Mouse (Mus musculus): Measurements from ENCODE around the gene Lactb.
"Not testable (repeated sequence)": the region's sequence is repeated elsewhere in the genome, so short reads cannot be mapped to it uniquely, and the experiment has no call there.

Gene Lactb

DNA sequence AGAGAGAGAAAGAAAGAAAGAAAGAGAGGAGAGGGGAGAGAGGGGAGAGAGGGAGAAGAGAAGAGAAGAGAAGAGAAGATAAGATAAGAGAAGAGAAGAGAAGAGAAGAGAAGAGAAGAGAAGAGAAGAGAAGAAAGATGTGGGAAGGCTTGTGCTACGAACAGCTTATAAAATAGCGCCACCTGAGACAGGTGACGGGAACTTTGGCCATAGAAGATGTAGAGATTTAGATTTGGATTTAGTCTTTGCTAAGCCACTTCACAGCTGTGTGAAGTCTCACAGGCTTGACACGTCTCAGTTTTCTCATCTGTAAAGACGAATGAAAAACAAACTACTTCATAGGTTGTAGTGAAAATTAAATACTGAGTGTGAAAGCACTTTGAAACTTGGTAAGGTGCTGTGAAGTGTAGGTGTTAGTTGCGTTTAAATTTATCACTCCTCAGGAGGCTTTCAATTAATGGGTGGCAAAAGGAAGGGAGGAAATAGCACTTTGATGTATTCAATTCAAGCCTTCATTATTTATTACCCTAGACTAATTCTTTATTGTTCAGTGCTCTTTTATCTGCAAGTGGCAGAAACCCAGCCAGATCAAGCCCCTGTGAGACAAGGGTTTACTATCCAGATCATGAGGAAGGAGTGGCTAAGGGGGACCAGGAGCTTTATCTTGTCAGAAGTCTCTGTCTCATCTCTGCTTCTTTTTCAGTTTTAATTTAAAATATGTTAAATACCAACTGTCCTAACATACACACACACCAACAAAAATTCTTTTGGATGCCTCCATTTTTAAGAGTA, 54.6 kb downstream of the Lactb start:
- no peak for DNase-seq (ENCODE audit: low spot score in 2 of 2)

DNA sequence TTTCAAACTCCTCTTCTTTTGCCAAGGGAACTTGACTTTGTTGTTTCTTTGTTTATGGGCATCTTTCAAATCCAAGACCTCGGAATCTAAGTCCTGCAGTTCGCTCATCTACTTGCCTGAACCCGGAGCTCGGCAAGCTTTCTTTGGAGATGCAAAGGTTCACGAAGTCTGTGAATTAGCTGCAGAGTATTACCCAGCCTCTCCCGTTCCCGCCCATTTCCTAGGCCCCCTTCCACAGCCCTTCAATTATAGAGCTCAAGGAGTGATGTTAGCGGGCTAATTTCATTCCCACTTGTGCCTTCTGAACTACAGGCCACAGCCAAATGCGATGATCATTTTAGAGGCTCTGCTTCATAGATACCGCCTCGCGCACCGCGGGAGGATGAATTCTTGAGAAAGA, 55.3 kb downstream of the Lactb start:
- DNase-seq (ENCODE audit: low spot score in 2 of 2), result peak in 1 of 2 experiments; percentile 14

GRCm38 (mm10) chr9:66919382-66919971, 55.8 kb downstream of the Lactb start, which contains the start of gene Rab8b:
Rab8b (minus strand) TSS chr9:66919687.
- DNase-seq (ENCODE audit: low spot score in 2 of 2), result peak; percentile 96

- DNase-seq (ENCODE audit: low spot score in 2 of 2), result no peak
Observed at GRCm38 (mm10) chr9:66918672-66919330, 56.5 kb downstream of the Lactb start.

GRCm38 (mm10) chr9:66917892-66918255, 57.4 kb downstream of the Lactb start:
- DNase-seq (ENCODE audit: low spot score in 2 of 2), result no peak

- no peak for DNase-seq (ENCODE audit: low spot score in 2 of 2)
Observed at GRCm38 (mm10) chr9:66917216-66917891, 57.9 kb downstream of the Lactb start.

DNA sequence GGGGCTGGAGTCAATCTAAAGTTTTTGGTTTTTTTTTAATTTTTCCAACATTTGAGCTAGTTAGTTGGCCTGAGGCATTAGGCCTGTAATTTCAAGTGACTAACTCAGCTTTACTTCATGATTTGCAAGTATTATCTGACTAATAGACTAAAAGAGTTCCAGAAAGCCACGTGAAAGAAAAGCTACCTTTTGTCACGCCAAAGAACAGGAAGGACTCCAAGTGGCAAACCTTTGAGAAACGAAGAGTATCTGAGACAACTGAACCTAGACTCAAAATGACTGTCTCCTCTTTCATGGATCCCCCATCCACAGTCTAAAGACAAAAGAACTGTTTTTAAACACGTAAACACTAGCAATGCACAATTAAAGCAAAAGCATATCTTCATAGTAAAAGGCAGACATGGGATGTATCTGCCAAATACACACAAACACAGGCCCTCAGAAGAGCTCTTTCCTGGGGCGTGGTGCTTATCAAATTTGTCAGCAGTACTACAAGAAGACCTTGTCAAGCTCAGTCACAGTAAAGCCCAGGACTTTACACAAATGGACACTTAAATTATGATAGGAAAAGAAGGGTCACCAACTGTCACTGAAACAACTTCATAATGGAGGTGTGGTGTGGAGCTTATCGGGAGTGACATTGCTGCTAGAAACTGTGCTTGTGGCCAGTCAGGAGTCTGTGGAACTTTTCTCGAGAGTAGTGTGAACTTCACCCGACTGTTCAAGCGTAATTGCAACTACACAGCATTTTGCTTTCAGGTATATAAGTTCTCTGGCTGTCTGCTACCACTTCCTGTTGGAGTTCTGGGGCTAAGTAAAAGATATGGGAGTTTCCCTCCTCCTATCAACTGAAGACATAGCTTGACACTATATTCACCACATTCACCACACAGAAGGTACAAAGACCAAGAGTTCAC, 59.2 kb downstream of the Lactb start:
- DNase-seq (ENCODE audit: low spot score in 2 of 2), result no peak

DNA sequence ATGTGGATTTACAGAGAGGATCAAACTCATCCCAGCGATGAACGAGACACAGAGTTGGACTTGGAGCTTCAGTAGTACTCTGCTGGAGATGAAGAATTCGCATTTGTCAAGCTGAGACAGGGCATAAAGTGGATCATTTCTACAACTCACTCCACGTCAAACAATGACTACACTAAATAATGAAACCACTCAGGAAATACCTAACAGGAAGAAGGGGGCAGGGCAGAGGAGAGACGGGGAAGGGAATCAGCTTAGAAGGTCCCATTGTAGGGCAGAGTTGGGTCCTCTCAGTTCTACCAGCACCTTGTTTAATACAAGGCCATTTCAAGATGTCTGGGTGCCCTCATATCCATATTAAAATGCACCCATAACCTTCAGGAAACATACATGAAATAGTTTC, 59.9 kb downstream of the Lactb start:
- no peak for DNase-seq (ENCODE audit: low spot score in 2 of 2)

- DNase-seq (ENCODE audit: low spot score in 2 of 2), result no peak
Observed at GRCm38 (mm10) chr9:66914540-66914939, 60.7 kb downstream of the Lactb start.

DNA sequence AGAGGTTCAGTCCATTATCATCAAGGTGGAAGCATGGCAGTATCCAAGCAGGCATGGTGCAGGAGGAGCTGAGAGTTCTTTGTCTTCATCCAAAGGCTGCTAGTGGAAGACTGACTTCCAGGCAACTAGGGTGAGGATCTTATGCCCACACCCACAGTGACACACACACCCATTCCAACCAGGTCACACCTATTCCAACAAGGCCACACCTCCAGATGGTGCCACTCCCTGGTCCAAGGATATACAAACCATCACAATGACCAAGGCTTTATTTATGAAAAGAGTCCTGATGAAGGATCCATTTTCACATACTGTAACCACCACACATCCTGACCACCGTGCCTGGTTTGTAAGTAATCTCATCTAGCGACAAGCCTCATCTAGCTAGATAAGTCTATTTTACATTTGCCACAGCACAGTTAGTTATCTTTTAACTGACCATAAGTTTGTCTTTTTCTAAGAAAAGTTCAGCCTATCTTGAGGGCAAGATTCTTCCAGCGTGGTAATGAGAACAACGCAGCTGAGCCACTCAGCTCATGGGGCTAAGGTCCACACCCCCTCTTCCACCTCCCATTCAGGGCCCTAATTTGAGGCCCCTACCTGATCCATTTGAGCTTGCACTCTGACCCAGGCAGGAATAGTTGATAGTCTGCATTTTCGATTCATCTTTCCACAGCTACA, 61.9 kb downstream of the Lactb start:
- DNase-seq (ENCODE audit: low spot score in 2 of 2), result not testable (repeated sequence)

DNA sequence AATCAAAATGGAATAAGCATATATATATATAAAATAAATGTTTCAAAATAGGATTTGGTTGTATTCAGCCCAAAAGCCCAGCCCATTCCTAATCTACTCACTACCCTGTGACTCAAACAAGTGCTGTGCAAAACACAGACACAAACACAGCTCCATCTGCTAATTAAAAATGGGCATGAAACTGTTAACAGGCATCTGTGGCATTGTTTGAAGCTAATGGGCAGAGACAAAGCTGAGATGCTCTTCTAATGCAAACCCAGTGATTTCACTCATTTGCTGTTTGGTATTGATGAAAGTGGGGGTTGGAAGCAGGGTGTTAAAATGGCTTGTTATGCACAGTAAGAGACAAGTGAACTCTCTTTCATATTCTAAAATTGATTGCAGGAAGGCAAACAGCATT, 63.0 kb downstream of the Lactb start:
- no peak for DNase-seq (ENCODE audit: low spot score in 2 of 2)

- no peak for DNase-seq (ENCODE audit: low spot score in 2 of 2)
Observed at GRCm38 (mm10) chr9:66910677-66911076, 64.6 kb downstream of the Lactb start.

- DNase-seq (ENCODE audit: low spot score in 2 of 2), result no peak
Observed at GRCm38 (mm10) chr9:66909922-66910321, 65.4 kb downstream of the Lactb start.

DNA sequence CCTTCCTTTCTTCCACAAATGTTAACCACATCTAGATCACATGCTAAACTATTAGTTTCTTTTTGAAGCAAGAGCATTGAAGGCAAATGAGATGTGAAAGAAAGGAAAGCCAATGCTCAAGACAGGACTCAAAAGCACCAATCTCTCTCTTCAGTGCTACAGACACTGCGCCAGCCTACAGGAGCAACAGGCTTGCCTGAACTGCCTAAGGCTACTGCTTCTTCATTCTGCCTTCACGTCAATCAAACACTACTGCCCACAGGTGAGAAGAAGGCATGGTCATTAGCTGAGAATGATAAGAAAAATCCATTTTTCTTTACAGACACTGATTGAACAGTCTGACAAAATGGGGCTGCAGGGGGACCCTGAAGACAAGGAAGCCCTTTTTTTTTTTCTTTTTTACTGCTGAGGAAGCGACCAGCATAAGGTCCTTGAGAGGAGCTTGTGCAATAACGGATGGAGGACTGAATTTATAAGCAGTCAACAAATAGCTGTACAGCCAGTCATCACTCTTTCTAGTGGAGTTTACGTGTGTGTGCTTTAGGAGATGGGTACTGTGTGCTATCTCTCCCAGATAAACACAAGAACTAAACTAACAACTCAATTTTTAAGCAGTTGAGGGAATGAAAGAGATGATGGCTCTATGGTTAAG, 67.4 kb downstream of the Lactb start:
- no peak for DNase-seq (ENCODE audit: low spot score in 2 of 2)

DNA sequence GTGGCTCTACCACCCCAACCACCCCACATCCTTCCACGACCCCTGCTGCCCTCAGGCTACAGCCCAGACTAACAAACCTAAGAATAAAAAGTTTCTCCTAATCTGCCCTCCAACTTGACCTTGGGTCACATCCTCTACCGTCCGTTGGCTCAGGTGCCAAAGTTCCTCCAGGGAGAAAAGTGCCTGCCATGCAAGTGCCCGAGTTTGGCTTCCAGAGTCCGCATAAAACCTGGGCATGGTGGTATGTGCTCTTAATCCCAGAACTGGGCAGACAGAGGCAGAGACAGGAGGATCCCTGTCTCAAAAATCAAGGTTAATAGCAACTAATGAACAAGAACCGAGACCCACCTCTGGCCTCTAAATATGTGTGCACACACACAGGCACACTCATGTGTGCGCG, 68.2 kb downstream of the Lactb start:
- DNase-seq (ENCODE audit: low spot score in 2 of 2), result no peak

GRCm38 (mm10) chr9:66905990-66906389, 69.3 kb downstream of the Lactb start:
- no peak for DNase-seq (ENCODE audit: low spot score in 2 of 2)

Data from right cerebral cortex, postnatal 36 days (tissue).